Mouse (Mus musculus): Measurements from ENCODE around the gene Lhx1.

DNA sequence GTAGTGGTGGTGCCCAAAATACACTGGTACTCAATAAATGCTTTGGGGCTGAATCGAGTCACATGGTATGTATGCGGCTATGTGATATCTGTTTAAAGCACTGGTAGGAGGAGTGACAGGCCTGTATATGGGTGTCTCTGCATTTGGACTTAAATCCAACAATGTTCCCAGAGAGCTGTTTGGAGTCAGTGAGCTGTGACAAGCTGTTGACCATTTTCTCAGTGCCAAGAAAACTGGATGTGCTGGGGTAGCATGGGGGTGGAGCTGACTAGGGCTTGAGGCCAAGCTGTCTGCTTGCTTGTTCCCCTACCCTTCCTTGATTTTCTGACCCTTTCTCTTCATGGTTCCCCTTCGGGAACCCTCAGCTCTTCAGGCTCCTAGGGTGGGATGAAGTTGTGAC is 39.9 kb upstream of the Lhx1 start:
- TF ChIP-seq EP300 (IDR thresholded peaks at IDR 0.05; ENCODE audit: low read depth) (no peak), CTCF (IDR thresholded peaks at IDR 0.05; ENCODE audit: low read depth) (no peak)
